ENCODE assay signal across 14 mouse cellular contexts in the genomic region with DNA sequence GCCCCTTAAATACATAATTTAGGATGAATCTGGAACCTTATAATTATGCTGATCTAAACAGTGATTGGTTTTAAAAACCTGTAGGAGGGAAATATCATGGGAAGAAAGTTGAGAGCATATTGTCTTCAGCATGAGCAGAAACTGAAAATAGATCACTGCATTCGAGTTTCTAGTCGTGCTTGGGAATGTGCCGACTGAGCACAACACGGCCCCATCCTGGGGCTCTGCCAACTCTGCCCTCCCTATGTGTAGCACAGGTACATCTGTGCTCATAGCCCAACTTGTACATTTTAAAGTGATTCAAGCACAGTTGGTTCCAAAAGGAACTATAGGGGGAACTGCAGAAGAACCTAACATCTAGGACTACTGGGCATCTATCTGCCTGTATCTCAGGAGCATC.
DNase-seq lines count a peak whose midpoint lies in the region; ATAC-seq and TF ChIP-seq lines count a peak whose summit lies in the region.
"Had no signal": no experiment of that assay in that cellular context is flagged by ENCODE, and none has a peak within 500 bp of the region (broad histone marks: within the 10 kb centered on the region; RNA-seq: fewer than 3 reads in every experiment).

No protein-coding gene starts in this region.

- no peak overlapping the region for H3K4me2 ChIP-seq in kidney, embryonic 14.5 days (replicated peaks; ENCODE audit: low read depth, low read length)
- no peak overlapping the region for H3K4me2 ChIP-seq in intestine, embryonic 16.5 days (ENCODE audit: low read depth, low read length)
- H3K4me2 ChIP-seq in stomach, postnatal 0 days (replicated peaks; ENCODE audit: low read depth): no peak overlapping the region
- H3K4me2 ChIP-seq: lung, embryonic 14.5 days had no signal

- no peaks in the 10 kb centered on the region for H3K27me3 ChIP-seq in kidney, embryonic 14.5 days (ENCODE audit: control insufficient read depth, insufficient read depth, low read length)
- no peaks in the 10 kb centered on the region for H3K27me3 ChIP-seq in intestine, embryonic 16.5 days (replicated peaks; ENCODE audit: control insufficient read depth, insufficient read depth, low read length)
- no peaks in the 10 kb centered on the region for H3K27me3 ChIP-seq in stomach, postnatal 0 days (ENCODE audit: control insufficient read depth, insufficient read depth, low read length)
- H3K27me3 ChIP-seq: megakaryocyte, embryonic 14.5 days had no signal

- H3K4me1 ChIP-seq in kidney, embryonic 14.5 days (ENCODE audit: control insufficient read depth, insufficient read depth, low read length): no peaks in the 10 kb centered on the region
- no peaks in the 10 kb centered on the region for H3K4me1 ChIP-seq in intestine, embryonic 16.5 days (ENCODE audit: control insufficient read depth, insufficient read depth, low read length)
- no peaks in the 10 kb centered on the region for H3K4me1 ChIP-seq in stomach, postnatal 0 days (replicated peaks; ENCODE audit: control insufficient read depth, insufficient read depth)
- H3K4me1 ChIP-seq: megakaryocyte, embryonic 14.5 days had no signal

- intact Hi-C loops in left cerebral cortex, postnatal 10 days (cut with DNase I): no loop called here

- no peak overlapping the region for H3K27ac ChIP-seq in kidney, embryonic 14.5 days (ENCODE audit: low read depth, low read length)
- no peak overlapping the region for H3K27ac ChIP-seq in intestine, embryonic 16.5 days (ENCODE audit: low read length)
- H3K27ac ChIP-seq in stomach, postnatal 0 days (replicated peaks): no peak overlapping the region

- H3K36me3 ChIP-seq in kidney, embryonic 14.5 days (ENCODE audit: control insufficient read depth, insufficient read depth, low read length): no peaks in the 10 kb centered on the region
- H3K36me3 ChIP-seq in intestine, embryonic 16.5 days (ENCODE audit: control insufficient read depth, insufficient read depth, low read length): no peaks in the 10 kb centered on the region
- H3K36me3 ChIP-seq in stomach, postnatal 0 days (ENCODE audit: control insufficient read depth, insufficient read depth, low read length): no peaks in the 10 kb centered on the region

- no peak overlapping the region for H3K9ac ChIP-seq in kidney, embryonic 14.5 days (ENCODE audit: low read depth, low read length)
- no peak overlapping the region for H3K9ac ChIP-seq in intestine, embryonic 16.5 days (ENCODE audit: low read depth, low read length)
- no peak overlapping the region for H3K9ac ChIP-seq in stomach, postnatal 0 days (ENCODE audit: low read length)
- H3K9ac ChIP-seq: lung, embryonic 14.5 days had no signal

- no peak for TF ChIP-seq EP300 in stomach, postnatal 0 days (optimal IDR thresholded peaks at IDR 0.05)

- no peak for TF ChIP-seq CTCF in stomach, postnatal 0 days (IDR thresholded peaks at IDR 0.05; ENCODE audit: low read depth)

- no peaks in the 10 kb centered on the region for H3K9me3 ChIP-seq in kidney, embryonic 14.5 days (ENCODE audit: control insufficient read depth, low read length)
- H3K9me3 ChIP-seq in intestine, embryonic 16.5 days (ENCODE audit: control insufficient read depth, low read length): no peaks in the 10 kb centered on the region
- H3K9me3 ChIP-seq in stomach, postnatal 0 days (ENCODE audit: control insufficient read depth, low read length): no peaks in the 10 kb centered on the region

- no peak for ATAC-seq in kidney, embryonic 14.5 days (ENCODE audit: low FRiP score, low TSS enrichment)
- no peak for ATAC-seq in intestine, embryonic 16.5 days
- no peak for ATAC-seq in stomach, postnatal 0 days (ENCODE audit: low FRiP score, low TSS enrichment)
- ATAC-seq: activated CD4-positive, CD25-positive, alpha-beta regulatory T cell, adult 4 months; CD4-positive, CD25-positive, alpha-beta regulatory T cell, adult 4 months had no signal

- peak; percentile 3 for DNase-seq in kidney, postnatal 14 days
- DNase-seq in layer of hippocampus, adult 9-10 months (ENCODE audit: low spot score): peak; percentile 13
- peak; percentile 51 to 62 for DNase-seq in left cerebral cortex, postnatal 10 days (ENCODE audit: extremely low spot score in 1 of 2, low spot score in 2 of 2)
- DNase-seq in right cerebral cortex, postnatal 4 days: peak; percentile 42
- no peak for DNase-seq in stomach, postnatal 0 days (ENCODE audit: low spot score)
- no peak for DNase-seq in gastrocnemius, postnatal 10 days
- DNase-seq: cerebellum, adult 8-10 months; kidney, adult 18-20 months; lung, embryonic 14.5 days had no signal

- WGBS in kidney, embryonic 14.5 days: 83% methylated on average over 4 of the region's 4 CpGs
- WGBS in intestine, embryonic 16.5 days: 75% methylated on average over 4 of the region's 4 CpGs
- 70% methylated on average over 4 of the region's 4 CpGs for WGBS in stomach, postnatal 0 days

- no peak overlapping the region for H3K4me3 ChIP-seq in kidney, embryonic 14.5 days (ENCODE audit: low read length)
- H3K4me3 ChIP-seq in intestine, embryonic 16.5 days (ENCODE audit: low read length): no peak overlapping the region
- no peak overlapping the region for H3K4me3 ChIP-seq in stomach, postnatal 0 days (ENCODE audit: low read depth, low read length)
- H3K4me3 ChIP-seq: megakaryocyte, embryonic 14.5 days had no signal

Comparison
In these comparisons a context has a peak if more than half of its experiments do, and no peak if none do; other contexts are left out.
1. DNase-seq: peak in kidney, postnatal 14 days (single experiment), layer of hippocampus, adult 9-10 months (single experiment), left cerebral cortex, postnatal 10 days (2 of 2) and right cerebral cortex, postnatal 4 days (single experiment); none in stomach, postnatal 0 days (single experiment) and gastrocnemius, postnatal 10 days (single experiment).